Mouse (Mus musculus) heart, embryonic 14.5 days (tissue): ENCODE results near the gene Chst11. TPM values are rescaled to one million over a fixed set of nuclear protein-coding genes. Genes with fewer than 3 reads are reported as not detected.

Source experiments
- ATAC-seq: fragments of 200-750 bp; cut with Nextera tagmentation; 2 replicates; pipeline ENCODE4 v1.8.0; 2017; ENCODE audit warnings: low read depth, moderate TSS enrichment; ENCODE audit not compliant: insufficient number of reproducible peaks, insufficient read depth, low FRiP score
- H3K27ac ChIP-seq, 2 experiments: fragments of 200-500 bp in 1 of 2; fragments of 300-500 bp in 1 of 2; sonication (generic) in 1 of 2; replicated peaks in 1 of 2; 2 replicates each; pipeline ENCODE4 v1.5.1; 2012 to 2014; ENCODE audit warnings: low read depth in 2 of 2, low read length in 2 of 2, control low read depth in 1 of 2, mild to moderate bottlenecking in 1 of 2, mixed read lengths in 1 of 2; ENCODE audit not compliant: control insufficient read depth in 1 of 2, insufficient read depth in 1 of 2
- H3K27me3 ChIP-seq: fragments of 300-500 bp; sonication (generic); 2 replicates; pipeline ENCODE4 v1.6.1; 2014; ENCODE audit warnings: mild to moderate bottlenecking, low read length, control low read depth; ENCODE audit not compliant: control insufficient read depth, insufficient read depth
- H3K36me3 ChIP-seq: fragments of 300-500 bp; sonication (generic); 2 replicates; pipeline ENCODE4 v1.6.1; 2014; ENCODE audit warnings: mild to moderate bottlenecking, control low read depth, low read length, mixed read lengths; ENCODE audit not compliant: control insufficient read depth, insufficient read depth
- H3K4me1 ChIP-seq, 2 experiments: fragments of 200-500 bp in 1 of 2; fragments of 300-500 bp in 1 of 2; sonication (generic) in 1 of 2; 2 replicates each; pipeline ENCODE4 v1.6.1; 2012 to 2014; ENCODE audit warnings: low read length in 2 of 2, control low read depth in 1 of 2, mixed read lengths in 1 of 2; ENCODE audit not compliant: control insufficient read depth in 2 of 2, insufficient read depth in 2 of 2
- H3K4me2 ChIP-seq: fragments of 300-500 bp; sonication (generic); 2 replicates; pipeline ENCODE4 v1.6.1; 2014; ENCODE audit warnings: mild to moderate bottlenecking, low read length
- H3K4me3 ChIP-seq, 2 experiments: fragments of 200-500 bp in 1 of 2; fragments of 300-500 bp in 1 of 2; sonication (generic) in 1 of 2; 2 replicates each; pipeline ENCODE4 v1.5.1; 2012 to 2014; ENCODE audit warnings: low read length in 2 of 2, mild to moderate bottlenecking in 2 of 2, control low read depth in 1 of 2, low read depth in 1 of 2, moderate library complexity in 1 of 2; ENCODE audit not compliant: control insufficient read depth in 1 of 2, insufficient read depth in 1 of 2
- H3K9ac ChIP-seq: fragments of 300-500 bp; sonication (generic); 2 replicates; pipeline ENCODE4 v1.6.1; 2014; ENCODE audit warnings: mild to moderate bottlenecking, low read length
- H3K9me3 ChIP-seq: fragments of 300-500 bp; sonication (generic); 2 replicates; pipeline ENCODE4 v1.6.1; 2016; ENCODE audit warnings: low read length, control low read depth; ENCODE audit not compliant: control insufficient read depth
- WGBS: fragments of 180-500 bp; shearing (Covaris S2); extraction: QIAGEN DNeasy Blood & Tissue Kit; methylation state at CpG from one replicate; pipeline ENCODE4 v1.1.7; 2014; 5-methylcytosine and 5-hydroxymethylcytosine counted together
- polyA plus RNA-seq: library from polyadenylated mRNA; unstranded; fragments of >200 nt; fragmentation: Nextera tagmentation; extraction: Ambion mirVana; gene quantifications from 2 replicates; pipeline ENCODE4 v1.2.1, GENCODE M21; 2014

Chst11 gene
- polyA plus RNA-seq, 1 experiment from 2014 or later = 3.3 TPM

DNA sequence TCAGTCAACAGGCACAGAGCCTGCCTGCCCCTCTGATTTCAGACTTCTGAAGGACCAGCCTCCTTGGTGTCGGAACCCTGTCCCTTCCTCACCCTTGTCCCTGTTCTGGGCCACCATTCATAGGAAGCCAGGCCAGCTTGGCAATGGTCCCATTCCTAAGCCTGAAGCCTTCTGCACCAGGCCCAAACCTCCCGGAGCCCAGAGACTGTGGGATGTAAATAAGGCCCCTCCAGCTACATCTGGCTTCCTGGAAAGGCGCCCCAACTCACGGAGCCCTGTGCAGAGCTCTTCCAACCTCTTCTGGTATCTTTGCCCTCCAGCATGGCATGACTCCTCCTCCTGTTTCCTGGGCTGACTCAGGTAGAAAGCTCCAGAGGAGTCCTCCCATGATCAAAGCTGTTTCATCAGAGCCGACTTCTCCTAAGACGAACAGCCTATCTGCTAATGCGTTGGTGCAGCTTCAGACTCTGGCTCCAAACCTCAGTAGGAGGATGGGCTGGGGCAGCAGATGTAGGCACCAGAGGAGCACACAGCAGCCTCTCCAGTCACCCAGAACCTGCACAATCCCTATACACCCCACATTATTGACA is 199.3 kb downstream of the Chst11 start:
- H3K27ac ChIP-seq = peak overlapping the region; percentile 4 to 22; a peak in 1 of 4 replicates
- H3K27me3 ChIP-seq = no peaks in the 10 kb centered on the region
- no peaks in the 10 kb centered on the region for H3K9me3 ChIP-seq
- H3K4me2 ChIP-seq = 0 out of 2 replicates have a peak overlapping the region, but pooled peaks have one; percentile 4
- H3K4me3 ChIP-seq = no peak overlapping the region
- WGBS = 54% methylated on average over 7 of the region's 7 CpGs
- no peak overlapping the region for H3K9ac ChIP-seq
- no peak for ATAC-seq
- H3K36me3 ChIP-seq = no peaks in the 10 kb centered on the region
- H3K4me1 ChIP-seq = peaks cover 19 to 32% of the 10 kb centered on the region in 2 experiments

DNA sequence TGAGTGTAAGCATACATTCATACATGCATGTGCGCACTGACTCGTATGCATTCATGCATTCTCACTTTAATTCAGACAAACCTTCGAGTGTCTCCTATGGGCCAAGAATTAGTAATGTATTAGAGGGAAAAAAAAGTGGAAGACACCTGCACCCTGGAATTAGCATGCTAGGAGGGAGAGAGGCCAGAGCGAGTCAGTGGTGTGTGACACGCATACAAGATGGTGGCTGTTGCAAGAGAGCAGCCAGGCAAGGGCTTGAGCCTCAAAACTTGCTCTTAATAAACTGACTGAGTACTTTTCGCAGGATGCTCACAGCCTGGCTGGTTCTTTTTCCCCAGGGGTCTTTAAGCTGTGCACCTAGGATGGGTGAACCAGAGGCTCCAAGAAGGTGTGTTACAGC is 199.8 kb downstream of the Chst11 start:
- Histone ChIP-seq H3K4me1 (peaks cover 19 to 32% of the 10 kb centered on the region in 2 experiments), H3K4me2 (no peak overlapping the region), H3K9me3 (no peaks in the 10 kb centered on the region), H3K36me3 (no peaks in the 10 kb centered on the region), H3K9ac (no peak overlapping the region), H3K27ac (no peak overlapping the region), H3K27me3 (no peaks in the 10 kb centered on the region), H3K4me3 (no peak overlapping the region)
- 95% methylated on average over 6 of the region's 6 CpGs for WGBS
- no peak for ATAC-seq

DNA sequence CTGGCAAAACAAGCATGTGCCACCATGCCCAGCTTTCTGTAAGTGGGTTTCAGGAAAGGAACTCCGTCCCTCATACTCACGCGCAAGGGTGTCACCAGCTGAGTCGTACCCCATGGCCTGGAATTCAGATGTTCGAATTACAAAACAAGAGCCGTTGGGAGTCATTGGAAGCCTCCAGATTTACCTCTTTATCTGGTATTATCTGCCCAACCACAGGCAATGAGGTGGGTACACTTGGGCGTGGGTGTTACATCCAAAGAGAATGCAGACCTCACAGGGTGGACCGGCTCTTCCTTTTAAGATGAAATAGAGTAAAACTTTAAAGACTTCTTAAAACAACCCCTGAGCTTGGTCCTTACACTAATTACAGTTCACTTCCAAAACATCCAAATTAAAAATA is 200.9 kb downstream of the Chst11 start:
- no peak for ATAC-seq
- no peaks in the 10 kb centered on the region for H3K9me3 ChIP-seq
- 81% methylated on average over 8 of the region's 8 CpGs for WGBS

DNA sequence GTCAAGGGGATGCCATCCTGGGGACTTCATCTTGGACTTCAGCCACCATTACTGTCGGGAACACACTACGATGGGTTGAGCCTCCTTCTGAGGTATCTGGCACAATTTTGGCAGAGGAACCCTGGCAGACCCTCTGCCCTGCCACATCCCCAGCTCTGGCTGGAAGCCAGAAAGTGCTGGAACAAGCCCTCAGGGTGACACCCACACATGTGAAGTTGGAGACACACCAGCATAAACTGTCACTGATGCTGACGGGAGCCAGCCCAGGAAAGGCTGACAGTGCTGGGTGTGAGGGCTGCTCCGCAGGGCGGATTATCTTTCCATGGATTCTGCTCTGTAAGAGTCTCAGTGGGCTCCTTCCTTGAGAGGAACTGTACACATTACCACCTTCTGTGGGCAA is 201.7 kb downstream of the Chst11 start:
- peaks cover 19 to 35% of the 10 kb centered on the region in 2 experiments for H3K4me1 ChIP-seq
- no peak overlapping the region for H3K4me3 ChIP-seq
- no peak overlapping the region for H3K27ac ChIP-seq
- no peaks in the 10 kb centered on the region for H3K9me3 ChIP-seq
- no peak overlapping the region for H3K9ac ChIP-seq
- no peak overlapping the region for H3K4me2 ChIP-seq
- H3K27me3 ChIP-seq = no peaks in the 10 kb centered on the region
- ATAC-seq = no peak
- 30% methylated on average over 5 of the region's 5 CpGs for WGBS
- peaks cover 11% of the 10 kb centered on the region for H3K36me3 ChIP-seq

More for the DNA sequence above, 200.9 kb downstream of the Chst11 start:
- Histone ChIP-seq H3K4me1 (peaks cover 19 to 32% of the 10 kb centered on the region in 2 experiments), H3K27ac (no peak overlapping the region), H3K27me3 (no peaks in the 10 kb centered on the region), H3K4me3 (no peak overlapping the region), H3K4me2 (no peak overlapping the region), H3K36me3 (peaks cover 4% of the 10 kb centered on the region), H3K9ac (no peak overlapping the region)

DNA sequence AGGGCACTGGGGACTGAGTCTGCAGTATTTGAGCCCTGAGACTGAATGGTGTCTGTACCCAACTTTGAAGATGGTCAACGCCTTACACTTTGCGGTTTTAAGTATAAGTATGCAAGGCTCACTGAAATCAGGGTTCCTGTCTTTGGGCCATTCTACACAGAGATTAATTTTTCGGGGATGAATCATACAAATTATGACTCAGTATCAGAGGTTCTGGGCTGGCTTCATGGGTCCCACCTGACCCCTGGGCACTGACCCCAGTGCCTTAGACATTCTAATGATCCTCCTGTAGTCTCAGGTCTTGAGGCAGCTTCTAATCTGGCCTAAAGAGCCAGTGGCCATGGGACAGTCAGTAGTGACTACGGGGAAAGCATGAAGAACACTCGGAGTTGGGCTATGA is 203.8 kb downstream of the Chst11 start:
- Histone ChIP-seq H3K27me3 (no peaks in the 10 kb centered on the region), H3K9me3 (no peaks in the 10 kb centered on the region), H3K9ac (no peak overlapping the region), H3K36me3 (peaks cover 11% of the 10 kb centered on the region), H3K4me2 (no peak overlapping the region), H3K4me3 (no peak overlapping the region), H3K27ac (no peak overlapping the region), H3K4me1 (peaks cover 11 to 27% of the 10 kb centered on the region in 2 experiments)
- WGBS = 93% methylated on average over 5 of the region's 5 CpGs
- ATAC-seq = no peak

DNA sequence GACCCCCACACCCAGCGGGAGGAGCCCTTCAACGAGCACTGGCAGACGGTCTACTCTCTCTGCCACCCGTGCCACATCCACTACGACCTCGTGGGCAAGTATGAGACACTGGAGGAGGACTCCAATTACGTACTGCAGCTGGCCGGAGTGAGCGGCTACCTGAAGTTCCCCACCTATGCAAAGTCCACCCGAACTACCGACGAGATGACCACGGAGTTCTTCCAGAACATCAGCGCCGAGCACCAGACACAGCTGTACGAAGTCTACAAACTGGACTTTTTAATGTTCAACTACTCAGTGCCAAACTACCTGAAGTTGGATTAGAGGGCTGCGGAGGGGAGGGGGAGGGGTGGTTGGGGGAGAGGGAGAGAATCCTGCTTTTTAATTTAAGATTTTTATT is 206.2 kb downstream of the Chst11 start:
- Histone ChIP-seq H3K9ac (no peak overlapping the region), H3K9me3 (no peaks in the 10 kb centered on the region), H3K36me3 (peaks cover 11% of the 10 kb centered on the region), H3K4me3 (no peak overlapping the region), H3K27ac (no peak overlapping the region), H3K27me3 (no peaks in the 10 kb centered on the region), H3K4me1 (peaks cover 4 to 18% of the 10 kb centered on the region in 2 experiments), H3K4me2 (no peak overlapping the region)
- no peak for ATAC-seq
- 96% methylated on average over 17 of the region's 17 CpGs for WGBS

DNA sequence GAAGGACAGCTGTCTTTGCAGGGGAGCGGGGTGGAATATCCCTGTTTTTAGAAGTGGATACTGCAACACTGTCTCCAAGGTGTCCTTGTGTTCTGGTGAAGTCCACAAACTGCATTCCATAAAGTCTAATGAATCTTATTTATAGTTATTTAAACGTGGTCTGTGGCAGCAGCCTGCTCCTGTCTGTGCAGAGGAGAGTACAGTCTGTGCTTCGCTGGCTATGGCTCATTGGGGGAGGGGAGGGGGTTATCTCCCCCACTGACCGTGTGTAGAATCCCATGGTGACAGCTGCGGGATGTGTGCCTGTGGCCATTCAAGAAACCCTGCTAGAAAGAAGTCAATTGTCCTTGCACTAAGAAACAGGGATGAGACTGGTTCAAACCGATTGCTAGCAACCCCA is 206.7 kb downstream of the Chst11 start:
- 50% methylated on average over 6 of the region's 6 CpGs for WGBS
- no peak overlapping the region for H3K9ac ChIP-seq
- no peaks in the 10 kb centered on the region for H3K27me3 ChIP-seq
- peaks cover 2 to 14% of the 10 kb centered on the region in 2 experiments for H3K4me1 ChIP-seq
- H3K9me3 ChIP-seq = no peaks in the 10 kb centered on the region
- no peak overlapping the region for H3K4me3 ChIP-seq
- no peak for ATAC-seq
- no peak overlapping the region for H3K4me2 ChIP-seq
- peaks cover 11% of the 10 kb centered on the region for H3K36me3 ChIP-seq
- no peak overlapping the region for H3K27ac ChIP-seq
